Mouse (Mus musculus): ENCODE results near the gene Hsf2bp. TPM values are rescaled to one million over a fixed set of nuclear protein-coding genes. Genes with fewer than 3 reads are reported as not detected.

Gene Hsf2bp
- polyA plus RNA-seq, 1 experiment = 0.30 TPM

DNA sequence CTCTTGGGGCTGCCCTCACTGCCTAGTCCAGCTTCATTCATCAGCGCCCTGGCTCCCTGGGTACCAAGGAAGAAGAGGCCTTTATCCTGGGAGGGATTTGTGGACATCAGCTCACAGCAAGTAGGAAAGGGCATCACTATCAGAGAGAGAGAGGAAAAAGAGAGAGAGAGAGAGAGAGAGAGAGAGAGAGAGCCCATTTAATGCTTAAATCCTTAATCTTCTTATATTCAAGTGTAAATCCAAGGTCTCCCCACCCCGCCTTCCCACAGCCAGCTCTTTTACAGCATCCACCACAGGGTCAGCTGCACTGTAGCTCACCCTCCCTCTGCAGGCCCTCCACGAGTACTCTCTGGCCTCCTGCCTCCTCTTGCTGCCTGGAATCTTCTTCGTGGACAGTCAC lies 94.5 kb downstream of the Hsf2bp start:
- DNase-seq (ENCODE audit: extremely low spot score in 1 of 2, low spot score in 1 of 2) = no peak

DNA sequence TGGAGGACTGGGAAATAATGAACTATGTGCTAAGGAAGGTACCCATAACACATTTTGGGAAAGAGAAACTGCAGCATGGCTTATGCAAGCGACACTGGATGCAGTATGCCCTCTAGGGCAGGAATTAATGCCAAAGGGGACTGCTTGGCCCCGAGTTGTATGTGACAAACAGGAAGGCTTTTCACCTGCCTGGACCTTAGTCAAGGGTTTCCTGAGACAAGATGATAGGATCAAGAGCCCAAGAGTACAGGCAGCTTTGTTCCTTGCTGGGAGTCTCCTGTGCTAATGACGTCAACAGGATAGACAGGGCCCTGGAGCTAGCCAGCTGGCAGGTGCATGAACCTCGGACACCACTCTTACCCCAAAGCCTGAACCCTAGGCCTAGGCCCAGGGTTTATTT lies 95.5 kb downstream of the Hsf2bp start:
- no peak for DNase-seq (ENCODE audit: extremely low spot score in 1 of 2, low spot score in 1 of 2)

DNA sequence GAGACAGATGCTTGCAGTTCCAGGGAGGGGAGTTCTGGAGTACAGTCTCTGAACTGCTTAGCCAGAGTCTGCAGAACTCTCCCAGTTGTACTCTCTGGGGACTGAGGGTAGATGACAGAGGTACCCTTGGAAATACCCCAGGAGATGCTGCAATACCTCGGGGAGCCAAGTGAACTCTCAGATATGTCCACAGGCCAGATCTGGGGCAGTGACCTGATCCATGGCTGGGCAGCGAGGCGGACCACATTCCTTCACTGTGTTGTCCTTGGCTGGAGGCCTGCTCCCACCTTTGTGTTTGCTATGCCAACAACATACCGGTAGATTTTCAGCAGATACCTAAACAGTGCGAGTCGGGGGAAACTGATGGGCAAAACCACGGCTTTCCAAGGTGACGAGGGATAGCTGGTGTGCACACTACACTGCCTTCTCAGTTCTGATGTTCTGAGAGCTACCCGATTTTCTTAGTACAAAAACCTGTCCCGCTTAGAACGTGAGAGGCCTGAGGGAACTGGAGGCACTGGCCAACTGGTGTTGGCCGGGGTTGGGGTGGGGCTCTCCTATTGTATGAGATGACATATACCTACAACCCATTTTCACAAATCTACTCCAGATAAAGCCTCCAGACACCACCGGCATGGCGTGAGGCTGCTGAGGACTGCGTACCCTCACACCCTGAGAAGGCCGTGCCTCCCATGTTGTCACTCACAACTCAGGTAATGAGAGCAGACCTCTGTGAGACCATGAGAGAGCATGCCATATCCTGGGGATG lies 96.7 kb downstream of the Hsf2bp start:
- no peak for DNase-seq (ENCODE audit: extremely low spot score in 1 of 2, low spot score in 1 of 2)

GRCm38 (mm10) chr17:31938539-31939260 lies 97.4 kb downstream of the Hsf2bp start:
- DNase-seq (ENCODE audit: extremely low spot score in 1 of 2, low spot score in 1 of 2) = no peak

DNA sequence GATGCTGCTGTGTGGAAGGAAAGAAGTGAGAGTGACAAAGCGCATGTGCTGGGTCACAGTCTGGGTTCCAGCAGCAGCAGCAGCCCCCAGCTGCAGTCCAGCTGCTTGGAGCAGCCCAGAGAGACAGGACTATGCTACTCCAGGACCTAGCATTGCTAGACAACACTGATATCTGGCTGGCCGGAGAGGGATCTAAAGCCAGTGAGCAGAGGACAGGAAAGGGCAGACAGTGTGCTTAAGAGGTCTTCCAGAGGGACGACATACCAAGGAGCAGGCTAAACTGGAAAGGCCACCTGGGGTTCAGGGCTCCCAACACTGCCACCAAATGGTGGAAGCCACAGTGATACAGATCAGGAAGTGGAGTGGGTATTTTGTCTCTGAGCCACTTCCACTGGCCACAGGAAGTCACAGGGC lies 99.0 kb downstream of the Hsf2bp start:
- DNase-seq (ENCODE audit: extremely low spot score in 1 of 2, low spot score in 1 of 2) = peak in 1 of 2 experiments; percentile 7

GRCm38 (mm10) chr17:31935841-31936240 lies 100.3 kb downstream of the Hsf2bp start:
- DNase-seq (ENCODE audit: extremely low spot score in 1 of 2, low spot score in 1 of 2) = no peak

DNA sequence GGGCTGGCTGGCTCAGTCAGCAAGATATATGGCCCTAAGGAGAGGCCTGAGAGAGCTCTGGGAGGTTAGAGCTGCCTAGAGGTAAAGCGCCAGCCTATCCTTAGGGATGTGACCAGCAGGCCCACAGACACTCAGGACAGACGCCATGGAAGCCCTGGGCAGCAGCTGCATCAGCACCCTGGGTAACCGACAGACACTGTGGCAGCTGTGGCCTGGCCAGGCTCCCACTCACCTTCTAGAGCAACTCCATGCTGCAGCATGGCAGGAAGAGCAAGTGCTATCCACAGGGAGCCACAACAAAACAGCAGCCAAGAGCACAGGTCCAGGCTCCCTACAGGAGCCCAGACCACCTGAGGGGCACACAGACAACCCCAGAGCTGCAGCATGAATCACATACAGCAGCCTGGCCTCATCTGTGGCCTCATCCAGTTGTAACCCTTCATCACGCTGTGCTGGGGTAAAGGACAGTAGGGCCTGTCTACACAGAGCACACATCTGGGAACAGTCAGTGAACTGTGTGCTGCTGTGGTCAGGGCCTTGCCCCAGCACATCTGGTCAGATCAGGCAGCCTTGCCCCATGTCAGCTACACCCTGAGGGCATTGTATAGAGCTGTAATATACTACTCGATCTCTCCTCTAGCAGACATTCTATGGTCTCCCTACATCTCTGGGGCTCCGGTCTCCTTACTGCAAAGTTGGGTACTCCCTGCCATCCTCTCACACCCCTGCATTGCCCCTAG lies 100.9 kb downstream of the Hsf2bp start:
- no peak for DNase-seq (ENCODE audit: extremely low spot score in 1 of 2, low spot score in 1 of 2)

DNA sequence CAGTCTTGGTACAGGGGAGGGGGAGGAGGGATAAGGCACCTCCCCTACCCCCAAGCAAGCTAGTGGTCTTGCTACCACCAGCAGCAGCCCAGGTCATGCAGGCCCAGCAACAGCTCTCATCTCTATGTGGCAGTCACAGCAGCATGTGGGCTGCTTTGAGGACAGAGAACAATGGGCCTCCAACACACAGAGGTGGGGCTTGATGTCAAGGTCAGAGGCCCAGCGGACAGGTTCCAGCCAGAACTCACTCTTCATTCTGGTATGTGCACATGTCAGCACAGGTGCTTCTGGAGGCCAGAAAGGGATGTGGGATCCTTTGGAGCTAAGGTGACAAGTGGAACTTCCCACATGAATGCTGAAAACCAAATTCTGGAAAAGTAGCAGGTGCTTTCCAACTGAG lies 102.2 kb downstream of the Hsf2bp start:
- DNase-seq (ENCODE audit: extremely low spot score in 1 of 2, low spot score in 1 of 2) = no peak

DNA sequence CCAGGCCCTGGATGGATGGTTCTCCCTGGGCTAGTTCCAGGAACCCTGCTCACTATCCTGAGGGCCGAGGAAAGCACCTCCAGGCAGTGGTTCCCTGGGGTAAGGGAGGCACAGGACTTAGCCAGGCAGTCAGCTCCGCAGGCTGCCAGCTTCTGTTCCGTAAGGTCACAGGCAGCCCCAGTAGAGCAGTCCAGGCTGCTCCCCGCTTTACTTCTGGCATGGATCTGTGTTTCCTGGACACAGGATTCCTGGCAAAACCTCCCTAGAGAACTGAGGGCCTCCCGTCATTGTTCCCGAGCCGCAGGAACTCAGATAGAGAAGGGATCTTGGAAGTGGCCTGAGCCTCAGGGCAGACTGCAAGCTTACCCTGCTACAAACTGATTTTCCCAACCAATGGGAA lies 104.7 kb downstream of the Hsf2bp start:
- DNase-seq (ENCODE audit: extremely low spot score in 1 of 2, low spot score in 1 of 2) = no peak

GRCm38 (mm10) chr17:31929844-31930715 lies 106.1 kb downstream of the Hsf2bp start:
- DNase-seq (ENCODE audit: extremely low spot score in 1 of 2, low spot score in 1 of 2) = no peak

- DNase-seq (ENCODE audit: extremely low spot score in 1 of 2, low spot score in 1 of 2) = no peak
Observed at GRCm38 (mm10) chr17:31929032-31929431, 107.1 kb downstream of the Hsf2bp start.

GRCm38 (mm10) chr17:31927895-31928626 lies 108.1 kb downstream of the Hsf2bp start:
- peak; percentile 15 to 51 for DNase-seq (ENCODE audit: extremely low spot score in 1 of 2, low spot score in 1 of 2)

GRCm38 (mm10) chr17:31924229-31924628 lies 111.9 kb downstream of the Hsf2bp start:
- DNase-seq (ENCODE audit: extremely low spot score in 1 of 2, low spot score in 1 of 2) = no peak

DNA sequence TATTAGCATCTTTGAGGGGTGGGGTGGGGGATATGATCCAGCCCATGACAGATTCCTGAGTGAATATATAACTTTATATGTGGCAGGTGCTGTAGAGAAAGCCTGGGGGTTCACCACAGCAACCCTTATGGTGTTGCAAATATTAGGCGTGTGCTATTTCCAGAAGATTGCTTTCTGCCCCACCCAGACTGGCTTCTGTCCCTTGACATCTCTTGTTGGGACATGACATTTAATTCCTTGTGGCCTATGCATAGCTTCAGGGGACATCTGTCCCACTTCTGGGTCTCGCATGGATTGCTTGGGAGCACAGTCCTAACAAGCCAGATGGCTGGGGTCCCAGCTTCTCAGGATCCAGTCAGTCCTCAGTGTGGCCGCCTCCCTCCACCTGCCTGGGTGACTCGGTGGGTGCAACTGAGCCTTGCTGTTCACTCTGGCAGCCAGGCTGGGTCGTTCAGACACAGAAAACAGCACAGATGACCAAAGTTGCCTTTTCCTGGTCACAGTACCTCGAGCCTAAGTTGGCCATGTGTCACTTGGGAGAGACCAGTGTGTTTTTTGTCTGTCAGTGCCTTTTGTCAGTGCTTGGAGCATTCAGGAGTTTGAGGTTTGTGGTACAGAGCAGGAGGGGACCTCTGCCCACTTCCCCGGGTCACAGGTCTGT lies 112.7 kb downstream of the Hsf2bp start:
- DNase-seq (ENCODE audit: extremely low spot score in 1 of 2, low spot score in 1 of 2) = no peak

GRCm38 (mm10) chr17:31920589-31921190 lies 115.5 kb downstream of the Hsf2bp start:
- DNase-seq (ENCODE audit: extremely low spot score in 1 of 2, low spot score in 1 of 2) = no peak

DNA sequence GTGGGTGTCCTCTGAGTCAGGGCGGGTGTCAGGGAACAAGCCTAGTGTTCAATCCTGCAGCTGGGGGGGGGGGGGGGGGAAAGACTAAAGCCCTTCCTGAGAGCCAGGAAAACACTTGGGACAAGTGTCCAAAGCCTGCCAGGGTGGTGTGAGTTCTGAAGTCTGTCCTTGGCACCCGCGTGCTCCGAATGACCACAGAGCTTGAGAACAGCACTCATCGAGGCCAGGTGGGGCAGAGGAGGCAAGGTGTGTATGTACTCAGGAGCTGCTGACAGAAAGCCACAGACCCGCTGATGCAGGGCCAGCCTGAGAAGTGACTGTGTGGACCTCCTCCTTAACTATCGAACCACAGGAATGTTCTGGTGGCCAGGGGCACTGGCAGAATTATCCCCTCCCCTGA lies 116.5 kb downstream of the Hsf2bp start:
- no peak for DNase-seq (ENCODE audit: extremely low spot score in 1 of 2, low spot score in 1 of 2)

DNA sequence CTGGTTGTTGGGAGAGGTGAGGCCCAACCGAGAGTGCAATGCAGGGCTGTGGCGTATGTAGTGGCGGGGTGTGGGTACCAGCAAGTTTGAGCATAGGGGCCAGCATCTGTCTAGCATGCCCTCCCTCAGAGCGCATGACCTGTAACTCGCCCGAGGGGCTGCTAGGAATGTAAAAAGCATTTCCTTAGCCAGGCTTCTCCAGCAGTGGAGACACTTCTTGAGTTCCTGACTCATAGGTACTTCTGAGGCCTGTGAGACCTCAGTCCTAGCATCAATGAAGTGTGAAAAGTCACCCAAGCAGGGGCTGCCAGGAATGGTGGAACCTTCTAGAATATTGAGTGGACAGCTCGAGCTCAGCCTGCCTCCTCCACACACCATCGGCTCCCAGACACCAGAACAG lies 117.8 kb downstream of the Hsf2bp start:
- no peak for DNase-seq (ENCODE audit: extremely low spot score in 1 of 2, low spot score in 1 of 2)

- no peak for DNase-seq (ENCODE audit: extremely low spot score in 1 of 2, low spot score in 1 of 2)
Observed at GRCm38 (mm10) chr17:31916461-31916775, 119.7 kb downstream of the Hsf2bp start.
